Mouse (Mus musculus) CH12.LX (cell line): ENCODE measurements around the gene Ablim1. TPM values are rescaled to one million over a fixed set of nuclear protein-coding genes. Genes with fewer than 3 reads are reported as not detected.

Experiments
- DNase-seq: peaks from one replicate; pipeline ENCODE4 v3.0.0-alpha.2; 2013; ENCODE audit errors: extremely low read depth
- H3K27ac ChIP-seq: 2 replicates; pipeline ENCODE4 v1.5.1; 2012; ENCODE audit warnings: low read depth, mild to moderate bottlenecking, control low read depth, moderate library complexity; ENCODE audit not compliant: insufficient read depth
- H3K27me3 ChIP-seq: replicated peaks from 2 replicates; pipeline ENCODE3; 2012; ENCODE audit warnings: inconsistent platforms
- H3K36me3 ChIP-seq, 2 experiments: replicated peaks in 1 of 2; 2 replicates each; pipeline versions ENCODE3 to v1.6.1; 2012; ENCODE audit warnings: inconsistent platforms in 1 of 2, low read length in 1 of 2, mild to moderate bottlenecking in 1 of 2, mixed read lengths in 1 of 2, moderate library complexity in 1 of 2; ENCODE audit not compliant: control insufficient read depth in 1 of 2, insufficient read depth in 1 of 2
- H3K4me1 ChIP-seq, 2 experiments: 2 replicates each; pipeline ENCODE4 v1.6.1; 2012; ENCODE audit warnings: inconsistent platforms in 1 of 2, moderate library complexity in 1 of 2; ENCODE audit not compliant: insufficient read depth in 2 of 2, control insufficient read depth in 1 of 2
- H3K4me2 ChIP-seq: 2 replicates; pipeline ENCODE4 v1.6.1; 2012; ENCODE audit warnings: low read depth, mild to moderate bottlenecking, control low read depth; ENCODE audit not compliant: poor library complexity, insufficient read depth, severe bottlenecking
- H3K4me3 ChIP-seq, 3 experiments: fragments of 150-350 bp in 1 of 3; sonication (generic) in 1 of 3; replicated peaks in 1 of 3; 2 replicates each; pipeline versions ENCODE3 to v1.5.1; 2011 to 2012; ENCODE audit warnings: low read depth in 2 of 3, low read length in 2 of 3, mild to moderate bottlenecking in 2 of 3, moderate library complexity in 2 of 3, control low read depth in 1 of 3, improper control_type of control experiment in 1 of 3, inconsistent platforms in 1 of 3, mixed read lengths in 1 of 3; ENCODE audit not compliant: poor library complexity in 1 of 3
- H3K79me2 ChIP-seq: replicated peaks from 2 replicates; pipeline ENCODE4 v1.6.1; 2012; ENCODE audit warnings: mild to moderate bottlenecking, moderate library complexity; ENCODE audit not compliant: control insufficient read depth, poor library complexity, insufficient read depth, severe bottlenecking; ENCODE audit errors: extremely low read depth
- H3K9ac ChIP-seq: 2 replicates; pipeline ENCODE4 v1.6.1; 2012; ENCODE audit warnings: low read depth, mild to moderate bottlenecking, control low read depth, moderate library complexity; ENCODE audit not compliant: insufficient read depth
- H3K9me3 ChIP-seq: replicated peaks from 2 replicates; pipeline ENCODE3; 2012; ENCODE audit warnings: low read length, inconsistent platforms, mixed read lengths
- CHD1 ChIP-seq: IDR thresholded peaks from 2 replicates; pipeline ENCODE4 v1.6.1; 2012; ENCODE audit warnings: low read depth, low read length, improper control_type of control experiment, inconsistent platforms
- CTCF ChIP-seq, 2 experiments: IDR thresholded peaks in 1 of 2; conservative IDR thresholded peaks in 1 of 2; 2 replicates each; pipeline ENCODE4 v1.5.1; 2011 to 2012; ENCODE audit warnings: low read depth in 2 of 2, low read length in 2 of 2, improper control_type of control experiment in 1 of 2, inconsistent platforms in 1 of 2, mild to moderate bottlenecking in 1 of 2, moderate library complexity in 1 of 2
- E2F4 ChIP-seq: IDR thresholded peaks from 2 replicates; pipeline ENCODE4 v1.6.1; 2011; ENCODE audit warnings: low read depth, low read length, improper control_type of control experiment; ENCODE audit not compliant: insufficient replicate concordance
- IRF4 ChIP-seq: IDR thresholded peaks from 2 replicates; pipeline ENCODE4 v1.6.1; 2014; ENCODE audit warnings: low read depth, mild to moderate bottlenecking, inconsistent platforms, low read length, improper control_type of control experiment
- MYC ChIP-seq: IDR thresholded peaks from 2 replicates; pipeline ENCODE4 v1.6.1; 2011; ENCODE audit warnings: low read depth, mild to moderate bottlenecking, improper control_type of control experiment, low read length
- NRF1 ChIP-seq: IDR thresholded peaks from 2 replicates; pipeline ENCODE4 v1.6.1; 2014; ENCODE audit warnings: low read depth, mild to moderate bottlenecking, inconsistent platforms, low read length, improper control_type of control experiment, moderate library complexity
- RAD21 ChIP-seq: IDR thresholded peaks from 2 replicates; pipeline ENCODE4 v1.6.1; 2011; ENCODE audit warnings: low read depth, mild to moderate bottlenecking, low read length, improper control_type of control experiment, moderate library complexity
- RCOR1 ChIP-seq: conservative IDR thresholded peaks from 2 replicates; pipeline ENCODE4 v1.6.1; 2012; ENCODE audit warnings: low read depth, mild to moderate bottlenecking, inconsistent platforms, low read length, improper control_type of control experiment
- SMC3 ChIP-seq: IDR thresholded peaks from 2 replicates; pipeline ENCODE4 v1.6.1; 2011; ENCODE audit warnings: low read depth, low read length, improper control_type of control experiment
- USF2 ChIP-seq: conservative IDR thresholded peaks from 2 replicates; pipeline ENCODE4 v1.6.1; 2011; ENCODE audit warnings: low read depth, low read length, improper control_type of control experiment
- ZC3H11A ChIP-seq: IDR thresholded peaks from 2 replicates; pipeline ENCODE4 v1.6.1; 2012; ENCODE audit warnings: low read depth, mild to moderate bottlenecking, inconsistent platforms, low read length, improper control_type of control experiment
- ZNF384 ChIP-seq: IDR thresholded peaks from 2 replicates; pipeline ENCODE4 v1.6.1; 2012; ENCODE audit warnings: low read depth, low read length, improper control_type of control experiment, inconsistent platforms
- dilution Hi-C: fragments of 300-500 bp; cut with MboI; formaldehyde crosslinking; loops from 2 replicates; pipeline ENCODE4 v1.14.3; 2020; ENCODE audit warnings: low sequenced_read_pairs; ENCODE audit not compliant: extremely low pct_unique_long_range_greater_than_20kb, extremely low pct_ligation_motif_present
- in situ Hi-C: fragments of 300-500 bp; cut with MboI; formaldehyde crosslinking; loops from 3 replicates; pipeline ENCODE4 v1.14.3; 2019; ENCODE audit warnings: low sequenced_read_pairs, low pct_ligation_motif_present, low pct_unique_long_range_greater_than_20kb, mixed read lengths
- polyA plus RNA-seq: library from polyadenylated mRNA; unstranded; fragments of >175 nt; gene quantifications from 2 replicates; pipeline ENCODE4 v1.2.1, GENCODE M21; 2012; ENCODE audit warnings: low read depth; ENCODE audit not compliant: insufficient read length
- total RNA-seq, 2 experiments: library from RNA; depleted of rRNA; stranded (reverse); fragments of 300-350 nt in 1 of 2; fragments of >200 nt in 1 of 2; gene quantifications; 2 replicates each; pipeline ENCODE4 v1.2.3; 2012 to 2014

Gene Ablim1
- total and polyA plus RNA-seq, 3 experiments, result 0.85 to 2.4 (median 2.0) TPM

DNA sequence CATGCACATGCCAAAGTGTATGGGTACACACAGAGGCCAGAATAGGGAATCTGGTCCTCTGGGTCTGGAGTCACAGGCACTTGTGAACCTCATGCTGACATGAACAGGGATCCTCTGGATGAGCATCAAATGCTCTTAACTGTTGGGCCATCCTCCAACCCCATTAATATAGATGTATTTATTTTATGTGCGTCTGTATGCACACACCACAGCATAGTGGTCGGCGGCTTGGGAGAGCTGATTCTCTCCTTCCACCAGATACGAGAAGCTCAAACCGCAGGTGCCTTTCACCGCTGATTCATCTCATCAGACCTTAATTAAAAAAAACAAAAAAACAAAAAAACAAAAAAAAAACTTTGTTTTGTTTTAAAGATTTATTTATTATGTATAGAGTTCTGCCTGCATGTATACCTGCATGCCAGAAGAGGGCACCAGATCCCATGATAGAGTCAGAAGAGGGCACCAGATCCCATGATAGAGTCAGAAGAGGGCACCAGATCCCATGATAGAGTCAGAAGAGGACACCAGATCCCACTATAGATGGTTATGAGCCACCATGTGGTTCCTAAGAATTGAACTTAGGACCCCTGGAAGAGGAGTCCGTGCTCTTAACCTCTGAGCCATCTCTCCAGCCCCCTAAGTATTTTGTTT is 153.6 kb downstream of the Ablim1 start:
- Histone ChIP-seq H3K4me1 (peaks cover 7 to 10% of the 10 kb centered on the region in 2 experiments), H3K36me3 (no peaks in the 10 kb centered on the region), H3K9me3 (no peaks in the 10 kb centered on the region), H3K4me3 (no peak overlapping the region), H3K27me3 (no peaks in the 10 kb centered on the region), H3K27ac (no peak overlapping the region), H3K79me2 (no peaks in the 10 kb centered on the region), H3K4me2 (no peak overlapping the region), H3K9ac (no peak overlapping the region)
- peak; percentile 45 for DNase-seq
- dilution Hi-C loops (no loop called here), in situ Hi-C loops (loop anchor here (5.0 kb wide), 1 partner anchor 161 kb away; no protein-coding TSS in a partner anchor)
- TF ChIP-seq ZC3H11A (peak; percentile 87), NRF1 (no peak), CHD1 (no peak), IRF4 (0 out of 2 replicates have a peak, but pooled peaks have one; percentile 27), E2F4 (no peak), RAD21 (peak; percentile 71), ZNF384 (0 out of 2 replicates have a peak, but pooled peaks have one; percentile 7), SMC3 (peak; percentile 77), CTCF (conservative IDR thresholded peaks at IDR 0.05 in 1 of 2, IDR thresholded peaks at IDR 0.05 in 1 of 2; ENCODE audit: low read depth in 2 of 2, low read length in 2 of 2) (peak; percentile 39 to 93; a peak in 3 of 4 replicates), RCOR1 (no peak)

DNA sequence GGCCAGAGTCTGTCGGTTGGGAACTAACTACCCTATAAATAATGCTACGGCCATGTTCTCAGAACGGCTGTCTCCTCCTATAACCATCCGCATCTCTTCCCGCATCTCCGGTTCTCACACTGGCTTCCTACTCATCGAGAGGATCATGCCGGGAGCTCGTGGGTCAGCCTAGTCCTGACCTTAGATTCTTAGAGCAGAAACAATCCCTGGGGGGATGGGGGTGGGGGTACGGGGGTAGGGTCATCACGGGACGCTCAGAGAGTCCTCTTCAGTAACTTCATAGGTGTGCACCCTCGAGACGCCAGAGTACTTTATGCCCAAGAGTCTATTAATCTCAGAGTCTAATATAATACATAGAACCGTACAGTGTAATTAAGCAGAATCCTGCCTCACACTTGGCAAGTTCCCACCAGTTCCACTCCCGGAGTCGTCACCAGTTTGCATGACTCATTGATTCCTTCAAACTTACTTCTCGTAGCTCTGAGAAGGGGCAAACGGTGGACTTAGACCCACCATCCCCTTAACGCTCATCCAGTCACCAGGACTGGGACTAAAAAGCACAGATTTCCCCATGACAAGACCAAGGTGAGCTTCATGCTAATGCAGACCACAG is 156.9 kb downstream of the Ablim1 start:
- H3K27me3 ChIP-seq, result no peaks in the 10 kb centered on the region
- no peak overlapping the region for H3K4me3 ChIP-seq
- H3K9ac ChIP-seq, result no peak overlapping the region
- H3K4me1 ChIP-seq, result peaks cover 2 to 4% of the 10 kb centered on the region in 2 experiments; a peak in 3 of 4 replicates
- in situ Hi-C loops (loop anchor here (10.0 kb wide), 1 partner anchor 487 kb away; no protein-coding TSS in a partner anchor), dilution Hi-C loops (no loop called here)
- DNase-seq, result no peak
- no peaks in the 10 kb centered on the region for H3K79me2 ChIP-seq
- peak overlapping the region; percentile 13 for H3K4me2 ChIP-seq
- H3K27ac ChIP-seq, result no peak overlapping the region
- no peak for TF ChIP-seq SMC3
- TF ChIP-seq CTCF (conservative IDR thresholded peaks at IDR 0.05 in 1 of 2, IDR thresholded peaks at IDR 0.05 in 1 of 2; ENCODE audit: low read depth in 2 of 2, low read length in 2 of 2), result no peak
- TF ChIP-seq IRF4, result no peak
- TF ChIP-seq USF2, result no peak
- TF ChIP-seq MYC, result no peak
- H3K36me3 ChIP-seq, result no peaks in the 10 kb centered on the region
- H3K9me3 ChIP-seq, result no peaks in the 10 kb centered on the region
